Mouse (Mus musculus): ENCODE data around the gene Polr2i.
"Not testable (repeated sequence)": the region's sequence is repeated elsewhere in the genome, so short reads cannot be mapped to it uniquely, and the experiment has no call there.

Gene Polr2i

GRCm38 (mm10) chr7:30204380-30204779, 27.4 kb upstream of the Polr2i start:
- DNase-seq (ENCODE audit: low spot score in 2 of 2), result no peak

DNA sequence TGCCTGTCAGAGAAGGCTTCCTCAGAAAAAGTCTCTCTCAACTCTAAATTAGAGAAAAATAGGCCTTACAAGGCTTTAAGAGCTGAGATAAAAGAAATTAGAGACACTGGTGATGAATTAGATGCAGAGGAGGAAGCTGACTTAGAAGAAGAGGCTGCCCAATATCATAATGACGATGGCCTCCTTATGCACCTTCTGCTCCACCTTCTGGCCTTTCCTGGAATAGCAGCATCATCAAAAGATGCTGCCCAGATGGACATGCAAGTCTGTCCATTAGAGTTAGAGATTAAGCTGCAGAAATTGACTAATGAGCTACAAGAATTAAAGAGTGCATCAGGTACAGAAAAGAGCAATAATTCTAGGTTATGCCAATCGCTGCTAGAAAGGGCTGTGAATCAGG, 26.4 kb upstream of the Polr2i start:
- peak; percentile 58 to 81 for DNase-seq (ENCODE audit: low spot score in 2 of 2)

GRCm38 (mm10) chr7:30206364-30206763, 25.4 kb upstream of the Polr2i start:
- DNase-seq (ENCODE audit: low spot score in 2 of 2), result not testable (repeated sequence)

GRCm38 (mm10) chr7:30211025-30211424, 20.7 kb upstream of the Polr2i start:
- no peak for DNase-seq (ENCODE audit: low spot score in 2 of 2)

- DNase-seq (ENCODE audit: low spot score in 2 of 2), result no peak
These were observed 17.9 kb upstream of the Polr2i start for GRCm38 (mm10) chr7:30213881-30214280.

DNA sequence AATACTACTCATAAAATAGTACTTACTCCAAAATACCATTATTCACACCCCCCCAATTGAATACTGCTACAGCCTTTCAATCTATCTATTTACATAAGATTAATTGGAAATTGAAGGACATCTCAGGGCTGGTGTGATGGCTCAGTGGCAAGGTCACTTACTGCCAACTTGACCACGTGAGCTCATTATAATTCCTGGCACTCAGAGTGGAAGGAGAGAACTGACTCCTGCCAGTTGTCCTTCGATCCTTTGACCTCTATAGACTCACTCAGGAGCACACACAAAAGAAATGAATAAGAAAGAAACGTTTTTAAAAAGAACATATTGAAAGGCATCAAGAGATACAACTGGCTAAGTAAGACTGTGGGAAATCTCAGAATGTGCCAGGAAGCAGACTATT, 15.9 kb upstream of the Polr2i start:
- DNase-seq (ENCODE audit: low spot score in 2 of 2), result no peak

DNA sequence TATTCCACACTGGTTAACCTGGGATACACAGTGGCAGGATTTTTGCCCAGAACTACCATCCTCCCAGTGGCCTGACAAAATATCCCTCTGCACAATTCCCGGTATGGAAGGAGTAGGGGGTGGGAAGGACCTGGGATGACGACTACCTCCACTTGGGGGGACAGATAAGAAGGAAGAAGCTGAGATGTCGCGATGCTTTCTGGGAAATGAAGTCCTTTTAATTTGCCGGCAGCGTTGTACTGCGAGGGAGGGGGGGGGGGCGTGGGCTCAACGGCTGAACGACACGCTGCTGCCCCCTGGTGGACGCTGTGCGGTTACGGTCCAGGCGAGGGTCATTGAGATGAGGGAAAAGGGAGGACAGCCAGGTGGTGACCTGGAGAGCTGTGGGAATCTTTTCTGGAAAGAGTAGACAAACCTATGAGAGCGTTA, 15.0 kb upstream of the Polr2i start:
- peak; percentile 66 to 92 for DNase-seq (ENCODE audit: low spot score in 2 of 2)

- DNase-seq (ENCODE audit: low spot score in 2 of 2), result no peak
These were observed 14.5 kb upstream of the Polr2i start for GRCm38 (mm10) chr7:30217277-30217676.

DNA sequence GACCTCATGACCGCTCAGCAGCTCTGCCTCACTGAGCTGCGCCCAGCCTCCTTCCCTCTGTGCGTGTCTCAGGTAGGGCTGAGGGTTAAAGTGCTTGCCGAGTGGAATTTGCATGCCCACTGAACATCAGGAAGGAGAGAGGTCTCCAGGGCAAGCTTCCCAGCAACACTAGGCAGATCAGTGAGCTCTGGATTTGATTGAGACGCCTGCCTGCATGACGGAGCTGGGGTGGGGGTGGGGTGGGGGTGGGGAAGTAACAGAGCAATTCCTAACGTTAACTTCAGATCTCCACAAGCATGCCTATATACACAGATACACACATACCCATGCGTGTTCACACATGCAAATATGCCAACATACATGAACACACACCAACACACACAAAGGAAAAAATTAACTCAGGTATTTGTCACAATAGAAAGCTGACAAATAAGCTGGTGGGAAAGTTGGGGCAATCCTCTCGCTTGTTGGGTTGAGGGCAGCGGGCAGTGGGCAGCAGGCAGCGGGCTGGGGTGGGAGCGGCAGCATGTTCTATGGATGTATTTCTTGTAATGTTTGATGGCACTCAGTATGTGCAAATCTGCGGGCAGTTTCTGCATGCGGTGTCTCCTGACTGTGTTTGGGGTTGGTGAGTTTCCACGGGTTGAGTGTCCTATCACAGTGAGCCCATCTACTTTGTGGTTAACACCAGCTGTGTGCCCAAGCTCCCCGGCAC, 12.3 kb upstream of the Polr2i start:
- DNase-seq (ENCODE audit: low spot score in 2 of 2), result peak in 1 of 2 experiments; percentile 65

GRCm38 (mm10) chr7:30220008-30220356, 11.8 kb upstream of the Polr2i start:
- DNase-seq (ENCODE audit: low spot score in 2 of 2), result no peak

DNA sequence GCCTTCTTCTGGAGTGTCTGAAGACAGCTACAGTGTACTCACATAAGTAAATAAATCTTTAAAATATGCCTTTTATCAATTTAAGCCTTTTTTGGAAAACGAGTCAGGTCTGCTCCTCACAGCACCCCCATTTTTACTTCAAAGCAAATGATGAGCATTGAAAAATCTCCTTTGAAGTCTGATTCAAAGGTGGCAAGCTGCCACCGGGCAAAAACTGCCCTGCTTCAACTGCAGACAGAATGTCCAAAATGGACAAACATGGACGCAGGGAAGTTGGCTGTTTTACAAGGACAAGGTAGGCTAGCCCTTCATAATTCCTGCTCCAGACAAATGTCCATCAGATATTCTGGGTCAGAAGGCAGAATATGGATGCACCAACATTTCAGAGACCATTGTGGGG, 10.3 kb upstream of the Polr2i start:
- no peak for DNase-seq (ENCODE audit: low spot score in 2 of 2)

GRCm38 (mm10) chr7:30222205-30222604, 9.5 kb upstream of the Polr2i start:
- no peak for DNase-seq (ENCODE audit: low spot score in 2 of 2)

GRCm38 (mm10) chr7:30224206-30224605, 7.5 kb upstream of the Polr2i start:
- no peak for DNase-seq (ENCODE audit: low spot score in 2 of 2)

DNA sequence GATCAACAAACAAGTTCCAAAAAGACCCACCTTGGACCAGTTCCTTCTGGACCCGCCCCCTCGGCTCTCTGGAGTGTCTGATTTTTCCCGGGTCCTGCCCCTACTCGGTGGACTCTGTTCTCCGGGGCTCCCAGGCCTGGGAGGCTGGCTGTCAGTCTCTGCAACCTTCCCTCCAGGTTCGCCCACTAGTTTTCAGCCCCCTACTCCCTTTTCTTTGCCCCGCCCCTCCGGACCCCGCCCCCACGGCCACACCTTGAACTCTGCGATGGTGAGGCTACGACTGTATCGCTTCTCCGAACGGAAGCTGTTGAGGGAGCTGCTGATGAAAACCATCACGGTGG, 450 bp upstream of the Polr2i start:
- no peak for DNase-seq (ENCODE audit: low spot score in 2 of 2)

- peak; percentile 69 to 85 for DNase-seq (ENCODE audit: low spot score in 2 of 2)
These were observed 942 bp downstream of the Polr2i start for GRCm38 (mm10) chr7:30232631-30233148.

GRCm38 (mm10) chr7:30233387-30233786, 1.6 kb downstream of the Polr2i start:
- DNase-seq (ENCODE audit: low spot score in 2 of 2), result no peak

DNA sequence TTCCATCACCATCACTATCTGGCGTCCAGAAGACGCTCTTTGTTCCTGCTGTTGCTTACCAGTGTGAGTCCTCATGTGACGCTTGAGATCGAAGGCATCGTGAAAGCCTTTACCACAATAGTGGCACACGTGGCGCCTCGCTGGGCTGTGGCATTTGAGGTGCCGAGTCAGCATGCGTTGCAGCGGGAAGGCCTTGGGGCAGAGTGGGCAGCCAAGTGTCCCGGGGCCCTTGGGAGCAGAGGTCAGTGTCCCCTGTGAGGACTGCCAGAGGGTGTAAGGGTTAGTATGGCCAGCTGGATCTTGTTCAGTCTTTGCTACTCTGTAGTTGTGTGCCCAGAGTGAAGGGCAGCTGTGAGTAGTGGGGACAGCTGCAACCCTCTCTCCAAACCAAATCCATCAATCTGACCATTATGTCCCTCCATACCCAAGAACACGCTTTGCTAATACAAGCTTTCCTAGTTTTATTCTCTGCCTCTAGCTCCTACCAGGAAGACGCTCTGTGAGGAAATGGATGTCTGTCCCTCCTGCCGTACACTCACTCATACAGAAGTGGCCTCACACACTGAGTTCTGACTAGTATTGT, 2.6 kb downstream of the Polr2i start:
- DNase-seq (ENCODE audit: low spot score in 2 of 2), result no peak

DNA sequence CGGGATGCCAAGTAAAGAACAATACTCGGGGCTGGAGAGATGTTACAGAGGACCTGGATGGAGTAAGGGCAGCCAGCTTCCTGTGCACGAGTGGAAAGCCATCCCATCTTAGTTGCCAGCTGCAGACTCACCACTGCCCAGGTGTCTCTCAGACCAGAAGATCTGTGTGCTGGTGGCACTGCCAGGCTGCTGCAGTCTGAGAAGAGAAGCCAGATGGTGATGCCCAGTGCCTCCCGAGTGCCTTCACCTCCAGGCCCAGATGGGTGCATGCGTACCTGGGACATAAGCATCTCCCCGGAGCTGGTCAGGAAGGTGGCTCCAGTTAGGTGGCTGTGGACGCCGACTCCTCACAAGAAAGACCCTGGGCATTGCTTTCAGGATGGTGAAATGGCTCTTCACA, 3.3 kb downstream of the Polr2i start:
- DNase-seq (ENCODE audit: low spot score in 2 of 2), result no peak

- DNase-seq (ENCODE audit: low spot score in 2 of 2), result no peak
These were observed 3.9 kb downstream of the Polr2i start, which contains the start of gene Ovol3 for GRCm38 (mm10) chr7:30235625-30236024. TSS of gene Ovol3 (minus strand) at chr7:30235725.

DNA sequence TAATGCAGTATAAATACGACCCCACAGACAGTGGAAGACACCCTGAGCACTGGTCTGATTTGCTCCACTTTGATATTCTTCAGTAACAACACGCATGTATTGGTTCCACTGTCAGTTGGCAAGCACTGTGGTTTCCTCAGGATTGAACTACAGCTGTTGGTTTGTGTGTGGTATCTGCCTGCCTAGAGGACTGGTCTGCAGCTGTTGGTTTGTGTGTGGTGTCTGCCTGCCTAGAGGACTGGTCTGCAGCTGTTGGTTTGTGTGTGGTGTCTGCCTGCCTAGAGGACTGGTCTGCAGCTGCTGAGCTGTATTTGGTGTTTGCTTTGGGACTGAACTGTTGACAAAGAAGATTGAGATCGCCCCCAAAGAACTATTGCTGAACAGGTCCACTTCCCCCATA, 5.6 kb downstream of the Polr2i start:
- DNase-seq (ENCODE audit: low spot score in 2 of 2), result not testable (repeated sequence)

GRCm38 (mm10) chr7:30251956-30252954, 20.5 kb downstream of the Polr2i start:
- no peak for DNase-seq (ENCODE audit: low spot score in 2 of 2)

DNA sequence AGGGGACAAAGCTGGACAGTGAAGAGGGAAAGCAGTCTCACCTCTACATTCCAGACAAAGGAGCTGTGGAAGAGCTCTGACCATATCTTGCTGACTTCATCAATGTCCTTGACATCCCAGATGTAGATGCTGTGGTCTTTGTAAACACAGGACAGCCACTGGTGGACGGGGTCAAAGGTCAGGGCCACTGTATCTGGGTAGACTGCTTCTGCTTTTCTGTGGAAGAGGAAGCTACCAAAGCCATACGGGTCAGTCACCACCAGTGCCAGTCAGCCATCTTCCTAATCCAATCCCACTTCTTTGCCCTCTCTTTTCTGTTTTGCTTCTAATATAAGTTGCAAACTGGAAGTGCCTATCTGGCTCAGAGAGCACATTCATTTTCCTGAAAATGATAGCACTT, 33.3 kb downstream of the Polr2i start:
- no peak for DNase-seq (ENCODE audit: low spot score in 2 of 2)
